Mouse (Mus musculus) MEL-GATA-1-ER (cell line): ENCODE results near the gene Rxrb.
A peak's percentile ranks its signal among the peaks of the same experiment; 100 is the strongest.

ENCODE experiments used
- DNase-seq: peaks from one replicate; pipeline ENCODE4 v3.0.0-alpha.2; 2012; ENCODE audit warnings: low read depth; ENCODE audit errors: extremely low read depth

The Rxrb gene

GRCm38 (mm10) chr17:34024861-34025755 lies 6.5 kb upstream of the Rxrb start:
- no peak for DNase-seq

GRCm38 (mm10) chr17:34025756-34026151 lies 5.9 kb upstream of the Rxrb start:
- DNase-seq = no peak

- DNase-seq = no peak
These were observed 5.4 kb upstream of the Rxrb start for GRCm38 (mm10) chr17:34026221-34026620.

- DNase-seq = no peak
These were observed 4.5 kb upstream of the Rxrb start for GRCm38 (mm10) chr17:34026917-34027655.

GRCm38 (mm10) chr17:34027656-34028223 lies 3.9 kb upstream of the Rxrb start, which contains the start of gene H2-Ke6:
H2-Ke6 (minus strand) TSS chr17:34028060.
- peak; percentile 87 for DNase-seq

GRCm38 (mm10) chr17:34028501-34029149 lies 3.0 kb upstream of the Rxrb start:
- DNase-seq = no peak

GRCm38 (mm10) chr17:34029150-34029889 lies 2.3 kb upstream of the Rxrb start:
- DNase-seq = no peak

GRCm38 (mm10) chr17:34029890-34030595 lies 1.6 kb upstream of the Rxrb start:
- no peak for DNase-seq

GRCm38 (mm10) chr17:34030861-34031326 lies 718 bp upstream of the Rxrb start:
- no peak for DNase-seq

- DNase-seq = no peak
These were observed 591 bp downstream of the Rxrb start for GRCm38 (mm10) chr17:34032174-34032632.

GRCm38 (mm10) chr17:34032806-34033205 lies 1.2 kb downstream of the Rxrb start:
- no peak for DNase-seq

- DNase-seq = no peak
These were observed 1.8 kb downstream of the Rxrb start for GRCm38 (mm10) chr17:34033441-34033840.

GRCm38 (mm10) chr17:34034064-34034463 lies 2.5 kb downstream of the Rxrb start:
- DNase-seq = no peak

GRCm38 (mm10) chr17:34035517-34035916 lies 3.9 kb downstream of the Rxrb start:
- no peak for DNase-seq

- DNase-seq = no peak
These were observed 5.0 kb downstream of the Rxrb start for GRCm38 (mm10) chr17:34036647-34037046.

- DNase-seq = no peak
These were observed 5.6 kb downstream of the Rxrb start for GRCm38 (mm10) chr17:34037241-34037640.

GRCm38 (mm10) chr17:34038440-34038839 lies 6.8 kb downstream of the Rxrb start:
- no peak for DNase-seq

GRCm38 (mm10) chr17:34038878-34039561 lies 7.4 kb downstream of the Rxrb start, which contains the start of gene Col11a2:
Col11a2 (plus strand) TSS chr17:34039437.
- no peak for DNase-seq
